Mouse (Mus musculus): ENCODE measurements around the gene Mink1. TPM values are rescaled to one million over a fixed set of nuclear protein-coding genes. Genes with fewer than 3 reads are reported as not detected.

Mink1 gene
- polyA plus RNA-seq, 1 experiment from 2014 or later = 17.6 TPM

DNA sequence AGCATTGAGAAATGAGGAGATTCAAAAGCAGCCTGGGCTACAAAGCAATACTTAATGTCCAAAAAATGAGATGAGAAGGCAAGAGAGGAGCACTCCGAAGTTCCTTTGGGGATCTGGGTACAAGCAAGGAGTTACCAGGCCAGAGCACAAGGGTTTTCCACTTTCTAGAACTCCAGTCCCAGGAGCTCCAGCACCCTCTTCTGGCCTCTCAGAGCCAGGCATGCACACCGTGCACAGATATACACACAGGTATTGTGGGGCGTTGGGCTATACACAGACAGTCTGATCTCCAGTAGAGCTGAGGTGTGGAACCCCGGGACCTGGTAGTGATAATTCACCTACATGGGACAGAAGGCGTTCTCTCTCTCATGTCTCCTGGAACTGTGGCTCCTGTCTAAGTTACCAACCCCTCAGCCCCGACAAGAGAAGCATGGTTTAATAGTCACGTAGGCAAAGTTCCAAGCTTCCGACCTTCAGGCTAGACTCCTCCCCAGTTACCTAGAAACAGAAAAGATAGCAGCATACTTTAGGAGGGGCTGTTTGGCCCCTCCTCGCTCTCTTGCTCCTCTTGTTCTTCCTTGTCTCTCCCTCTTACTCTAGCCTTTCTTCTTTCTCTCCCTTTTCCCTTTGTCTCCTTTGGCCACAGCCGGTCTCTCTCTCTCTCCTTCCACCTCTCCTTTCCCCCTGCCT lies 60.5 kb downstream of the Mink1 start:
- ATAC-seq (ENCODE audit: low FRiP score) = no peak
- no peak overlapping the region for H3K27ac ChIP-seq (ENCODE audit: low read depth, low read length)
- 82% methylated on average over 10 of the region's 10 CpGs for WGBS
- no peak overlapping the region for H3K4me3 ChIP-seq (ENCODE audit: low read depth, low read length)
- H3K9me3 ChIP-seq (ENCODE audit: control insufficient read depth, low read length) = no peaks in the 10 kb centered on the region
- H3K4me2 ChIP-seq (replicated peaks; ENCODE audit: low read depth, low read length) = no peak overlapping the region
- H3K9ac ChIP-seq (ENCODE audit: low read depth, low read length) = no peak overlapping the region
- H3K4me1 ChIP-seq (replicated peaks; ENCODE audit: control insufficient read depth, insufficient read depth, low read length) = no peaks in the 10 kb centered on the region
- peaks cover 2% of the 10 kb centered on the region; the same call in 1 of the 2 replicates for H3K27me3 ChIP-seq (ENCODE audit: control insufficient read depth, insufficient read depth, low read length)
- no peak for DNase-seq (ENCODE audit: low spot score)
- no peaks in the 10 kb centered on the region for H3K36me3 ChIP-seq (ENCODE audit: control insufficient read depth, insufficient read depth, low read length)

DNA sequence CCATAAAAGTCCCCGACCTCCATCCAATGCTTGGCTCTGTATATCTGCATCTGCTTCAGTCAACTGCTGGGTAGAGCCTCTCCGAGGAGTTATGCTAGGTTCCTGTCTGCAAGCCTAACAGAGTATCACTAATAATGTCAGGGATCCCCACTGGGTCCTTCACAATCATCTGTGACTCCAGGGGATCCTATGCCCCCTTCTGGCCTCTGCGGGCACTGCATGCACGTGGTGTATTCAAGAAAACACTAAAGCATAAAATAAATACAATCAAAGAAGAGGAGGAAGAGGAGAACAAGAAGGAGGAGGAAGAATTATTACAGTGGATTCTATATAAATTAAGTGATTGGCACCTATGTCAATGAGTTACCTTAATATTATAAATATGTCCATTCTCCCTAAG lies 62.8 kb downstream of the Mink1 start:
- H3K4me2 ChIP-seq (replicated peaks; ENCODE audit: low read depth, low read length) = no peak overlapping the region
- no peaks in the 10 kb centered on the region for H3K36me3 ChIP-seq (ENCODE audit: control insufficient read depth, insufficient read depth, low read length)
- ATAC-seq (ENCODE audit: low FRiP score) = no peak
- WGBS = 49% methylated on average over 4 of the region's 4 CpGs
- H3K4me1 ChIP-seq (replicated peaks; ENCODE audit: control insufficient read depth, insufficient read depth, low read length) = no peaks in the 10 kb centered on the region
- H3K4me3 ChIP-seq (ENCODE audit: low read depth, low read length) = no peak overlapping the region
- no peak overlapping the region for H3K27ac ChIP-seq (ENCODE audit: low read depth, low read length)
- no peak overlapping the region for H3K9ac ChIP-seq (ENCODE audit: low read depth, low read length)
- H3K9me3 ChIP-seq (ENCODE audit: control insufficient read depth, low read length) = no peaks in the 10 kb centered on the region
- DNase-seq (ENCODE audit: low spot score) = peak; percentile 78
- peaks cover 2% of the 10 kb centered on the region; the same call in 1 of the 2 replicates for H3K27me3 ChIP-seq (ENCODE audit: control insufficient read depth, insufficient read depth, low read length)

DNA sequence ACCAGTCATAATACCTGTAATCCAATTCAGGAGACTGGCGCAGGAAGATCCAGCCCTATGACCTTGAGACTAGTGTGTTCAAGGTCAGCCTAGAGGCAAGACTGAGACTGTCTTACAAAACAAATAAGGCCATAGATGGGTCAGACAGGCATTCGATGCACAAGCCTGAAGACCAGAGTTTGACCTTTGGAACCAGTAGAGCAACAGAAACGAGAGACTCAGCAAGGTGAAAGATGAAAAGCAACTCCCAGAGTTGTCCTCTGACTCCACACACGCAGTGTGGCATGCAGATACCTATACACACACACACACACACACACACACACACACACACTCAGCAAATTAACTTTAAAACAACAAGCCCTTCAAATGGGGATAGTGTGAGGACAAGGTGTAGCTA lies 64.2 kb downstream of the Mink1 start:
- Histone ChIP-seq H3K36me3 (ENCODE audit: control insufficient read depth, insufficient read depth, low read length) (no peaks in the 10 kb centered on the region), H3K9me3 (ENCODE audit: control insufficient read depth, low read length) (no peaks in the 10 kb centered on the region), H3K4me3 (ENCODE audit: low read depth, low read length) (no peak overlapping the region), H3K27me3 (ENCODE audit: control insufficient read depth, insufficient read depth, low read length) (peaks cover 2% of the 10 kb centered on the region; the same call in 1 of the 2 replicates), H3K4me2 (replicated peaks; ENCODE audit: low read depth, low read length) (no peak overlapping the region), H3K27ac (ENCODE audit: low read depth, low read length) (no peak overlapping the region), H3K4me1 (replicated peaks; ENCODE audit: control insufficient read depth, insufficient read depth, low read length) (no peaks in the 10 kb centered on the region), H3K9ac (ENCODE audit: low read depth, low read length) (no peak overlapping the region)
- WGBS = 77% methylated on average over 4 of the region's 4 CpGs
- no peak for ATAC-seq (ENCODE audit: low FRiP score)
- DNase-seq (ENCODE audit: low spot score) = no peak

DNA sequence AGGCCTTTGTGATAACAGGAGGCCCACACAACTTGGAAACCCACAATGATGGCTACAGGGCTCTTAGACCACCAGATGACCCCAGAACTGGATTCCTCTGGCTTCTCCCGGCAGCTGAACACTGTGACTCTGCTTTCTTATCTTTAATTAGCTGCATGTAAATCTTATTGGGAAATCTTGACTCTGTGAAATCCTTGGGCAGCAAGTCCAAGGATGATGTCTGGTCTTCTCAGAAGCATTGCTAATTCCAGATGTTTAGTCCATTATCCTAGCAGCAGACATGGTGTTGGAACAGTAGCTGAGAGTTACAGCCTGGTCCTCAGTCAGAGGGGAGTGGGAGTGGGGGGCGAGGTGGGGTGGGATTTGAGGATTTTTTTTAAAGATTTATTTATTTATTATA lies 65.8 kb downstream of the Mink1 start:
- WGBS = 77% methylated on average over 2 of the region's 2 CpGs

DNA sequence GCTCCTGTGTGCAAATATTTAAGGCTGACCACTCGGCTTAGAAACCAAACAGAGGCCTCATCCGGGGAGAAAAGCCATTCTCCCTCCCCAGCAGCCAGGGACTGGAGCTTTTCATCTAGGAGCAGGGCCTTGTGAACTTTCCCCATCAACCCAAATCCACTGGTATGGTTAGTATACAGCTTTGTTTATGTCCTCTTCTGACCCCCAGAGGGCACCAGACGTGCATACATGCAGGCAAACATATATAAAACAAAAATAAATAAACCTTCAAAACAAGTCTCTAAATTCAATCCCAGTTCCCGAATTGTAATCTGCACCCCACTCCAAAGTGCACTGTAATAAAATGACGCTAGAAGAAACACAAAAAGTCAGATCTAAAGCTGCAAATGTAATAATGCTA lies 66.9 kb downstream of the Mink1 start:
- H3K4me2 ChIP-seq (replicated peaks; ENCODE audit: low read depth, low read length) = no peak overlapping the region
- no peaks in the 10 kb centered on the region for H3K27me3 ChIP-seq (ENCODE audit: control insufficient read depth, insufficient read depth, low read length)
- no peaks in the 10 kb centered on the region for H3K4me1 ChIP-seq (replicated peaks; ENCODE audit: control insufficient read depth, insufficient read depth, low read length)
- no peak for DNase-seq (ENCODE audit: low spot score)
- no peak overlapping the region for H3K4me3 ChIP-seq (ENCODE audit: low read depth, low read length)
- 63% methylated on average over 5 of the region's 5 CpGs for WGBS
- no peak overlapping the region for H3K9ac ChIP-seq (ENCODE audit: low read depth, low read length)
- H3K9me3 ChIP-seq (ENCODE audit: control insufficient read depth, low read length) = no peaks in the 10 kb centered on the region
- no peak overlapping the region for H3K27ac ChIP-seq (ENCODE audit: low read depth, low read length)
- H3K36me3 ChIP-seq (ENCODE audit: control insufficient read depth, insufficient read depth, low read length) = no peaks in the 10 kb centered on the region
- no peak for ATAC-seq (ENCODE audit: low FRiP score)

More for the DNA sequence above, 65.8 kb downstream of the Mink1 start:
- Histone ChIP-seq H3K9ac (ENCODE audit: low read depth, low read length) (no peak overlapping the region), H3K9me3 (ENCODE audit: control insufficient read depth, low read length) (no peaks in the 10 kb centered on the region), H3K27me3 (ENCODE audit: control insufficient read depth, insufficient read depth, low read length) (no peaks in the 10 kb centered on the region), H3K36me3 (ENCODE audit: control insufficient read depth, insufficient read depth, low read length) (no peaks in the 10 kb centered on the region), H3K27ac (ENCODE audit: low read depth, low read length) (no peak overlapping the region), H3K4me1 (replicated peaks; ENCODE audit: control insufficient read depth, insufficient read depth, low read length) (no peaks in the 10 kb centered on the region), H3K4me3 (ENCODE audit: low read depth, low read length) (no peak overlapping the region), H3K4me2 (replicated peaks; ENCODE audit: low read depth, low read length) (no peak overlapping the region)
- DNase-seq (ENCODE audit: low spot score) (no peak), ATAC-seq (ENCODE audit: low FRiP score) (no peak)

DNA sequence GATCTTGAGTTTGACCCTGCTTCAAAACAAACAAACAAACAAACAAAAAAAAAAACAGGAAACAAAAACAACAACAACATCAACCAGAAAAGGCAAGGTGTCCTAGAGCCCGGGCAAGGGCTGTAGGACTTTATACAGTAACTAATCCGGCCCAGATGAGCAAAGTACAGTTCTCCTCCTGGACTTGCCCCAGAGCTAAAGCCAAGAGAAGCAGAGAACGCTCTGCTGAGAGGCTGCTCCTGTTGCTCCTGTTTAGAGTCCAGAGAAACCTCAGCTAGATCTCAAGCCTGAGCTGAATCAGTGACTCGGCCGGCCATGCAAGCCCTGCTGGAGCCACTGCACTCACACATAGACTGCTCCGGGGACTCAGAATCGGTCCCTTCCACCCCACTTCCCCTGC lies 67.4 kb downstream of the Mink1 start:
- H3K9me3 ChIP-seq (ENCODE audit: control insufficient read depth, low read length) = no peaks in the 10 kb centered on the region
- no peaks in the 10 kb centered on the region for H3K27me3 ChIP-seq (ENCODE audit: control insufficient read depth, insufficient read depth, low read length)
- no peak overlapping the region for H3K4me2 ChIP-seq (replicated peaks; ENCODE audit: low read depth, low read length)
- DNase-seq (ENCODE audit: low spot score) = no peak
- H3K4me3 ChIP-seq (ENCODE audit: low read depth, low read length) = no peak overlapping the region
- 74% methylated on average over 7 of the region's 7 CpGs for WGBS
- no peak overlapping the region for H3K9ac ChIP-seq (ENCODE audit: low read depth, low read length)
- ATAC-seq (ENCODE audit: low FRiP score) = no peak
- H3K4me1 ChIP-seq (replicated peaks; ENCODE audit: control insufficient read depth, insufficient read depth, low read length) = no peaks in the 10 kb centered on the region
- H3K27ac ChIP-seq (ENCODE audit: low read depth, low read length) = no peak overlapping the region
- H3K36me3 ChIP-seq (ENCODE audit: control insufficient read depth, insufficient read depth, low read length) = no peaks in the 10 kb centered on the region

DNA sequence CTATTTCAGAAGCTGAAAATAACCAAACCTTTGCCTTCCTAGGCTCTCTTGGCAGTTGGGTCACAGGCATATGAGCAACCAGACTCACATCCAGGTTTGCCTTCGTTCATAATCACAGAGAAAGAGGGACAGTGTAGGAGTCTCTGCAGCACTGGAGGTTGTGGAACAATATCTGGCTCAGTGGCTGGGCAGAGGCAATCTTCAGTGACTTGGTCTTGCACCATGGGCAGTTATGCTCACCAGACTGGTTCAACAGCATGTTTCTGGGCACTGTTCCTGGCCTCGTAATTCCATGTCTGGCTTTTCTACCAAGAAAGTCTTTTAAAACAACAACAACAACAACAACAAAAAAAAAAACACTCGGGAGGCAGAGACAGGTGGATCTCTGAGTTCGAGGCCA lies 72.9 kb downstream of the Mink1 start:
- 80% methylated on average over 4 of the region's 4 CpGs for WGBS
- Histone ChIP-seq H3K9ac (ENCODE audit: low read depth, low read length) (no peak overlapping the region), H3K4me2 (replicated peaks; ENCODE audit: low read depth, low read length) (no peak overlapping the region), H3K4me1 (replicated peaks; ENCODE audit: control insufficient read depth, insufficient read depth, low read length) (no peaks in the 10 kb centered on the region), H3K36me3 (ENCODE audit: control insufficient read depth, insufficient read depth, low read length) (no peaks in the 10 kb centered on the region), H3K4me3 (ENCODE audit: low read depth, low read length) (no peak overlapping the region), H3K9me3 (ENCODE audit: control insufficient read depth, low read length) (no peaks in the 10 kb centered on the region), H3K27me3 (ENCODE audit: control insufficient read depth, insufficient read depth, low read length) (no peaks in the 10 kb centered on the region), H3K27ac (ENCODE audit: low read depth, low read length) (no peak overlapping the region)
- DNase-seq (ENCODE audit: low spot score) (no peak), ATAC-seq (ENCODE audit: low FRiP score) (no peak)

DNA sequence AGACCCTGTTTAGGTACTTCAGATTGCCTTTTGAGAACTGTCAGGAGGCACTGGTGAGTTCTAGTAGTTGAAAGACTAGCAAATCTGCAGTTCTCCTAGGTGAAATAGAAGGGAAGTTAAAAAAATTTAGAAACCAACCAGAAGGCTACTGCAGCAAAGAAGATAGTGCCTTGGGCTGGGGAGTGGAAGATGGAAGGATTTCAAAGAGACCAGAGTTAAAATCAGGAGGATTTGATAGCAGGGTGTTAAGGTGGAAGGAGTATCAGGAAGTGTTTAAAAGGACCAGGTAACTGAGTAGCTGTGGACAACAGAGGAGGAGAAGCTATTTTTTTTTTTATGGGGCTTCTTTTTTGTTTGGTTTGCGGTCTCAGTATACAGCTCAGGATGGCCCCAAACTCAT lies 75.1 kb downstream of the Mink1 start:
- Histone ChIP-seq H3K4me3 (ENCODE audit: low read depth, low read length) (no peak overlapping the region), H3K27ac (ENCODE audit: low read depth, low read length) (no peak overlapping the region), H3K27me3 (ENCODE audit: control insufficient read depth, insufficient read depth, low read length) (no peaks in the 10 kb centered on the region), H3K9me3 (ENCODE audit: control insufficient read depth, low read length) (no peaks in the 10 kb centered on the region), H3K4me1 (replicated peaks; ENCODE audit: control insufficient read depth, insufficient read depth, low read length) (no peaks in the 10 kb centered on the region), H3K36me3 (ENCODE audit: control insufficient read depth, insufficient read depth, low read length) (no peaks in the 10 kb centered on the region), H3K4me2 (replicated peaks; ENCODE audit: low read depth, low read length) (no peak overlapping the region), H3K9ac (ENCODE audit: low read depth, low read length) (no peak overlapping the region)
- WGBS = 93% methylated on average over 1 of the region's 1 CpGs
- ATAC-seq (ENCODE audit: low FRiP score) (no peak), DNase-seq (ENCODE audit: low spot score) (no peak)

DNA sequence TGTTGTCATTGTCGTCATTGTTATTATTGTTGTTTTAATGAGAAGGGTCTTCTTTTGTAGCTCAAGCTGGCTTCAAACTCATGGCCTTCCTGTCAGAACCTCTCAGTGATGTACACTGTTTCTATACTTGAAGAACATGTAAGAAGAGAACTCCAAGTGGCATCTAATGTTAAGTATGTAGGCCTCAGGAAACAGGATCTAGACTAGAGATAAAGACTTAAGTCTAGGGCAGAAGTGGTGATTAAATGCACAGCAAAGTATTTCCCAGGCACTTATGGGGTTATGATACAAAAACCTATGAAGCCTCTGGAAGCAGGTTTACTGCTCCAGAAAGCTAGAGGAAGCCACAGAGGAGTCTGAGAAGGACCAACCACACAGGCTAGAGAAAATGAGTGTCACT lies 75.6 kb downstream of the Mink1 start:
- no peak overlapping the region for H3K4me2 ChIP-seq (replicated peaks; ENCODE audit: low read depth, low read length)
- ATAC-seq (ENCODE audit: low FRiP score) (no peak), DNase-seq (ENCODE audit: low spot score) (no peak)
- no peak overlapping the region for H3K27ac ChIP-seq (ENCODE audit: low read depth, low read length)
- 89% methylated on average over 1 of the region's 1 CpGs for WGBS
- no peaks in the 10 kb centered on the region for H3K36me3 ChIP-seq (ENCODE audit: control insufficient read depth, insufficient read depth, low read length)
- H3K27me3 ChIP-seq (ENCODE audit: control insufficient read depth, insufficient read depth, low read length) = no peaks in the 10 kb centered on the region
- no peaks in the 10 kb centered on the region for H3K9me3 ChIP-seq (ENCODE audit: control insufficient read depth, low read length)
- no peaks in the 10 kb centered on the region for H3K4me1 ChIP-seq (replicated peaks; ENCODE audit: control insufficient read depth, insufficient read depth, low read length)
- H3K9ac ChIP-seq (ENCODE audit: low read depth, low read length) = no peak overlapping the region
- no peak overlapping the region for H3K4me3 ChIP-seq (ENCODE audit: low read depth, low read length)
